28 mouse cellular contexts compared by ENCODE assay signal in genomic region chr9:32939626-32940025, GRCm38 (mm10).
DNase-seq lines count a peak whose midpoint lies in the region; ATAC-seq and TF ChIP-seq lines count a peak whose summit lies in the region.
"Had no signal": no experiment of that assay in that cellular context is flagged by ENCODE, and none has a peak within 500 bp of the region (broad histone marks: within the 10 kb centered on the region; RNA-seq: fewer than 3 reads in every experiment).

No protein-coding gene starts in this region.

- 0 out of 2 replicates have a peak, but pooled peaks cover 3% of the 10 kb centered on the region for H3K4me1 ChIP-seq in liver, adult 2 months (ENCODE audit: control insufficient read depth, insufficient read depth, low read length)
- peaks cover 3% of the 10 kb centered on the region for H3K4me1 ChIP-seq in stomach, embryonic 16.5 days (ENCODE audit: control insufficient read depth, insufficient read depth, low read length)
- H3K4me1 ChIP-seq in stomach, postnatal 0 days (replicated peaks; ENCODE audit: control insufficient read depth, insufficient read depth): 0 out of 2 replicates have a peak, but pooled peaks cover 2% of the 10 kb centered on the region
- H3K4me1 ChIP-seq in brown adipose tissue, adult 24 weeks (ENCODE audit: control insufficient read depth, insufficient read depth, insufficient read length, low read length): peaks cover 14% of the 10 kb centered on the region; the same call in 1 of the 2 replicates
- H3K4me1 ChIP-seq: liver, embryonic 15.5 days had no signal

- DNase-seq in liver, adult 2 months (ENCODE audit: extremely low read depth, low read depth, low spot score): no peak
- DNase-seq in liver: no peak
- no peak for DNase-seq in stomach, postnatal 0 days (ENCODE audit: low spot score)
- peak; percentile 24 for DNase-seq in CD4-positive helper T cell, adult 2 months (ENCODE audit: low read depth, low spot score)
- no peak for DNase-seq in ovary, postnatal 36 days (ENCODE audit: low spot score)
- DNase-seq: adrenal gland, adult 2 months; cerebellum, adult 8-10 months; forebrain, postnatal 0 days; gastrocnemius, postnatal 14 days; kidney, postnatal 10 days; layer of hippocampus, adult 9-11 months; retina, postnatal 1 day; right cerebral cortex, postnatal 14 days had no signal

- no peak overlapping the region for H3K4me3 ChIP-seq in liver, adult 2 months (ENCODE audit: insufficient read depth, low read depth, low read length)
- H3K4me3 ChIP-seq in stomach, embryonic 16.5 days (replicated peaks; ENCODE audit: low read length): no peak overlapping the region
- no peak overlapping the region for H3K4me3 ChIP-seq in stomach, postnatal 0 days (ENCODE audit: low read depth, low read length)
- H3K4me3 ChIP-seq in brown adipose tissue, adult 24 weeks (ENCODE audit: insufficient read depth, low read depth, low read length): no peak overlapping the region

- H3K79me2 ChIP-seq in liver, adult 2 months (ENCODE audit: control insufficient read depth, insufficient read depth, low read length): no peaks in the 10 kb centered on the region

- no peak overlapping the region for H3K9ac ChIP-seq in liver, adult 2 months (ENCODE audit: low read depth, low read length)
- no peak overlapping the region for H3K9ac ChIP-seq in stomach, embryonic 16.5 days (ENCODE audit: low read length)
- no peak overlapping the region for H3K9ac ChIP-seq in stomach, postnatal 0 days (ENCODE audit: low read length)
- H3K9ac ChIP-seq: embryonic facial prominence, embryonic 15.5 days; liver, embryonic 15.5 days had no signal

- ATAC-seq in stomach, embryonic 16.5 days (ENCODE audit: insufficient read depth, low FRiP score): no peak
- ATAC-seq in stomach, postnatal 0 days (ENCODE audit: low FRiP score, low TSS enrichment): no peak

- WGBS in liver, adult 2 months: 91% methylated on average over 3 of the region's 3 CpGs
- 91% methylated on average over 3 of the region's 3 CpGs for WGBS in stomach, embryonic 16.5 days
- 80% methylated on average over 3 of the region's 3 CpGs for WGBS in stomach, postnatal 0 days

- peak overlapping the region; percentile 16; the same call in 1 of the 2 replicates for H3K27ac ChIP-seq in liver, adult 2 months (replicated peaks; ENCODE audit: insufficient read depth, low read depth, low read length)
- H3K27ac ChIP-seq in stomach, embryonic 16.5 days (ENCODE audit: low read length): no peak overlapping the region
- H3K27ac ChIP-seq in stomach, postnatal 0 days (replicated peaks): no peak overlapping the region; the same call in 1 of the 2 replicates
- H3K27ac ChIP-seq in brown adipose tissue, adult 24 weeks (replicated peaks; ENCODE audit: low read depth, low read length): peak overlapping the region; percentile 55
- H3K27ac ChIP-seq: embryonic facial prominence, embryonic 15.5 days; forebrain, embryonic 12.5 days; hindbrain, embryonic 12.5 days; hindbrain, postnatal 0 days; macrophage; midbrain, embryonic 13.5 days; neural tube, embryonic 12.5 days had no signal

- H3K36me3 ChIP-seq in liver, adult 2 months (ENCODE audit: control insufficient read depth, insufficient read depth, low read length): no peaks in the 10 kb centered on the region
- no peaks in the 10 kb centered on the region for H3K36me3 ChIP-seq in stomach, embryonic 16.5 days (ENCODE audit: control insufficient read depth, insufficient read depth, low read length)
- H3K36me3 ChIP-seq in stomach, postnatal 0 days (ENCODE audit: control insufficient read depth, insufficient read depth, low read length): no peaks in the 10 kb centered on the region
- H3K36me3 ChIP-seq: embryonic facial prominence, embryonic 10.5 days; embryonic facial prominence, embryonic 15.5 days; forebrain, embryonic 12.5 days; heart, embryonic 10.5 days; heart, embryonic 15.5 days; hindbrain, embryonic 12.5 days; limb, embryonic 10.5 days; limb, embryonic 15.5 days; liver, embryonic 15.5 days; midbrain, embryonic 13.5 days; neural tube, embryonic 12.5 days had no signal

- peak overlapping the region; percentile 60; the same call in 1 of the 2 replicates for H3K4me2 ChIP-seq in stomach, embryonic 16.5 days (ENCODE audit: low read depth, low read length)
- H3K4me2 ChIP-seq in stomach, postnatal 0 days (replicated peaks; ENCODE audit: low read depth): no peak overlapping the region; the same call in 1 of the 2 replicates

- H3K9me3 ChIP-seq in stomach, embryonic 16.5 days (replicated peaks; ENCODE audit: control insufficient read depth, low read length): no peaks in the 10 kb centered on the region
- H3K9me3 ChIP-seq in stomach, postnatal 0 days (ENCODE audit: control insufficient read depth, low read length): no peaks in the 10 kb centered on the region
- H3K9me3 ChIP-seq: embryonic facial prominence, embryonic 10.5 days; embryonic facial prominence, embryonic 15.5 days; forebrain, embryonic 12.5 days; heart, embryonic 10.5 days; heart, embryonic 15.5 days; hindbrain, embryonic 12.5 days; limb, embryonic 10.5 days; limb, embryonic 15.5 days; liver, embryonic 15.5 days; midbrain, embryonic 13.5 days; neural tube, embryonic 12.5 days had no signal

- no peak for TF ChIP-seq POLR2A in liver, adult 2 months (IDR thresholded peaks at IDR 0.05; ENCODE audit: extremely low read depth, insufficient read depth, low read length)

- no peak for TF ChIP-seq CTCF in liver, adult 2 months (IDR thresholded peaks at IDR 0.05; ENCODE audit: low read depth, low read length)
- no peak for TF ChIP-seq CTCF in stomach, postnatal 0 days (IDR thresholded peaks at IDR 0.05; ENCODE audit: low read depth)

- TF ChIP-seq EP300 in stomach, postnatal 0 days (optimal IDR thresholded peaks at IDR 0.05): no peak

- no peaks in the 10 kb centered on the region for H3K27me3 ChIP-seq in liver, adult 2 months (ENCODE audit: control insufficient read depth, insufficient read depth, low read length)
- no peaks in the 10 kb centered on the region for H3K27me3 ChIP-seq in stomach, embryonic 16.5 days (ENCODE audit: control insufficient read depth, insufficient read depth, low read length)
- no peaks in the 10 kb centered on the region for H3K27me3 ChIP-seq in stomach, postnatal 0 days (ENCODE audit: control insufficient read depth, insufficient read depth, low read length)
- H3K27me3 ChIP-seq: embryonic facial prominence, embryonic 15.5 days; heart, embryonic 15.5 days; limb, embryonic 15.5 days; liver, embryonic 15.5 days had no signal

Comparison
In these comparisons a context has a peak if more than half of its experiments do, and no peak if none do; other contexts are left out.
1. H3K27ac ChIP-seq: peak in liver, adult 2 months (single experiment) and brown adipose tissue, adult 24 weeks (single experiment); none in stomach, embryonic 16.5 days (single experiment) and stomach, postnatal 0 days (single experiment).